Mouse (Mus musculus): ENCODE measurements around the gene Mrpl43. TPM values are rescaled to one million over a fixed set of nuclear protein-coding genes. Genes with fewer than 3 reads are reported as not detected.

The Mrpl43 gene
- total RNA-seq, 2 experiments from 2014 or later, result 25.2 to 44.8 TPM

DNA sequence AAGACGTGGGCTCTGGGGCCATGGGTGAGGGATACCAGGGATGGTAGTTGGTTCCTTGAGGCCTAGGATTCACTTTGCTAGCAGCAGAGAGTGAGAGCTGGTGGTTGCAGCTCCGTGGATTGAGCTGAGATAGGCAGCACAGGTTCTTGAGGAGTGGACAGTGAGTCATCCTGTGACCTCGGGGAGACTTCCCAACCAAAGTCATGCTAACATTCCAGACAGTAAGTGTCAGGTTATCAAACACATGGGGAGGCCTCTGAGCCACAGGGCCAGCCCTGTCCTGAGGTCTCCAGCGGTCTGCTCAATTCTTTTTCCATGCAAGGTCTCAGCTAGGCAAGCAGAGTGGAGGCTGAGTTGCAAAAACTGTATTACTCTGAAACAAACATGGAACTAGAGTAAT is 4.4 kb upstream of the Mrpl43 start:
- ATAC-seq (replicated peaks; ENCODE audit: poor library complexity), result no peak

DNA sequence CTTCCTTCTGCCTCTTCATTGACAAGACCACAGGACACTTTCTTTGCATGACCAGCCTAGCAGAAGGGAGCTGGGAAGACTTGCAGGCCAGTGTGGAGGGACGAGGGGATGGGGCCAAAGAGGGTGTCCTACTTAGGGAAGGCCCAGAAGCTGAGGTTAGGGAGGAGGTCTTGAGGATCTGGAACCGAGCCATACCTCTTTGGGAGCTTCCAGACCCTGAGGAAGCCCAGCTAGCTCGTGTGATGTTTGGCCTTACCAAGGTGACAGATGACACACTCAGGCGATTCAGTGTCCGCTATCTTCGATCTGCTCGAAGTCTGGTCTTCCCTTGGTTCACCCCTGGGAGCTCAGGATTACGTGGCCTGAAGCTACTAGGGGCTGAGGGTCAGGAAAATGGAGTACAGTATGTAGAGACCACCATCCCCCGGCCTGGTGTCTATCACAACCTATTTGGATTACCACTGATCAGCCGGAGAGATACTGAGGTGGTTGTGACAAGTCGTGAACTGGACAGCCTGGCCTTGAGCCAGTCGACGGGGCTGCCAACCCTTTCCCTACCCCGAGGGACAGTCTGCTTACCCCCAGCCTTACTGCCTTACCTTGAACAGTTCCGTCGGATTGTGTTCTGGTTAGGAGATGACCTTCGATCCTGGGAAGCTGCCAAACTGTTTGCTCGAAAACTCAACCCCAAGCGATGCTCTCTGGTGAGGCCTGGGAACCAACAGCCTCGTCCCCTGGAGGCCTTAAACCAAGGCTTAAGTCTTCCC is 1.4 kb upstream of the Mrpl43 start:
- ATAC-seq (replicated peaks; ENCODE audit: poor library complexity), result no peak

DNA sequence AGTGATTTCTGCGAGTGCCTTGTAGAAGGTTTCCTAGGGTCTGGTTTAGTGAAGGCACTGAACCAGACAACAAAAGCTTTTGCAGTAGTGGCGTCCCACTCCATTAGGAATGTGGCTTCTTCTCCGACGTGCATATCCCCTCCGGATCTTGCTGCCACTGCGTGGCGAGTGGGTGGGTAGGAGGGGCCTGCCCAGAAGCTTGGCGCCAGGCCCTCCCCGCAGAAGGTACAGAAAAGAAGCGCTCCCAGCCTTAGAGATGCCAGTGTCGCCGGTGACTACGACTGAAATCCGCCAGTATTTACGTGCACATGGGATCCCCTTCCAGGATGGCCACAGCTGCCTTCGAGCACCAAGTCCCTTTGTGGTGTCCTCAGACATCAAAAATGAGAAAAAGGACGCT is 779 bp upstream of the Mrpl43 start:
- no peak for ATAC-seq (replicated peaks; ENCODE audit: poor library complexity)

DNA sequence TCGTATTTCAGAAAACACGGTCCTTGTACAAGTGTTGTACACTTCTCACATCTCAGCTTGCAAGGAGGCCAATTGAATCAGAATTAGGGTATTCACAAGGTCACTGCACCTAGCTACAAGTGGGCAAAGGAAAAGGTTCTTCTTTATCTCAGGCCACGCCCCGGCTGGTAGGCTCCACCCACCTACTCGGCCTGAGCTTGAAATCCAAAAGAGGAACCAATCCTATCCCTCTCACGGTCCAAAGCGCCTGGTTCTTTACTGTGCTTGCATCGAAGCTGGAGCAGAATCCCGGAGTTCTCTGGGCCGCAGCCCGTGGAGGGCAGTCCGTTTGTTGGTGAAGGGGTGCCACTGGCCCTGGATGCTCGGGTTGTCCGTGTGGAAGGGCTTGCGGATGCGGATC is 798 bp downstream of the Mrpl43 start, which contains the start of gene Twnk:
Twnk (plus strand) TSS at position 220 of the 400 bp plus-strand sequence.
- ATAC-seq (replicated peaks; ENCODE audit: poor library complexity), result peak; percentile 69

GRCm38 (mm10) chr19:45003740-45004516 is 2.3 kb downstream of the Mrpl43 start:
- ATAC-seq (replicated peaks; ENCODE audit: poor library complexity), result no peak

GRCm38 (mm10) chr19:45002301-45002700 is 3.9 kb downstream of the Mrpl43 start:
- no peak for ATAC-seq (replicated peaks; ENCODE audit: poor library complexity)

GRCm38 (mm10) chr19:44999647-45000046 is 6.6 kb downstream of the Mrpl43 start:
- no peak for ATAC-seq (replicated peaks; ENCODE audit: poor library complexity)

DNA sequence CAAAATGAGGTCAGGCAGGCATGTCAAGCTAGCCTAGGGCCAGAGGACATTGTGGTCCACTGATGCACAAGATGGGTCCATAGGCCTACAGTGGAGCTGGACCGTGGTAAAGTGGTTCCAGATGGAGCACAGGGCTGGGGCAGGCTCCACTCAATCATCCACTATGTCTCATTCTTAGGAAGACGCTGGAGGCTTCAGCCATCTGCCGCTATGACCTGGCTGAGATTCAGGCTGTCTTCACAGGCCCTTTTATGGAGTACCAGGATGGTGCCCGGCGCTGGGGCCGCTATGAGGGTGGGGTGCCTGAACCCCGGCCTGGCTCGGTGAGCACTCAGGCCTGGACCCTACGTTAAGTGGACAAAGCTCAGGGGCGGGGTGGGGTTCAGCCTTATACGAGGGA is 8.5 kb downstream of the Mrpl43 start:
- ATAC-seq (replicated peaks; ENCODE audit: poor library complexity), result no peak

DNA sequence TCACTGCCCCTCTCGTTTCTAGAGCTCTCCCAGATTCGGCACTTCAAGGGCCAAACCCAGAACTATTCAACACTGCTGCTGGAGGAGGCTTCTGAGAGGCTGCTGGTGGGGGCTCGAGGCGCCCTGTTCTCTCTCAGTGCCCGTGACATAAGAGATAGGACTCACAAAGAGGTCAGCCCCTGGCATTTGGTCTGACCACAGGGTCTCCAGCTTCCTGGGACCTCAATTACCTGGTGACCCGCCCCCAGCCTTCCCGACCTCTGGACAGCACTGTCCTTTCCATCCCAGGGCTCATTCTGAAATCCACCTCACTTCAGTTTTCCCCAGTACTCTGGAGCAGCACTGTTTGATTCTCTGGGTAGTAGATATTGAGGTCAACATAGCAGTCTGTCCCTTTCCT is 13.5 kb downstream of the Mrpl43 start:
- no peak for ATAC-seq (replicated peaks; ENCODE audit: poor library complexity)

GRCm38 (mm10) chr19:44992246-44992645 is 14.0 kb downstream of the Mrpl43 start:
- no peak for ATAC-seq (replicated peaks; ENCODE audit: poor library complexity)

DNA sequence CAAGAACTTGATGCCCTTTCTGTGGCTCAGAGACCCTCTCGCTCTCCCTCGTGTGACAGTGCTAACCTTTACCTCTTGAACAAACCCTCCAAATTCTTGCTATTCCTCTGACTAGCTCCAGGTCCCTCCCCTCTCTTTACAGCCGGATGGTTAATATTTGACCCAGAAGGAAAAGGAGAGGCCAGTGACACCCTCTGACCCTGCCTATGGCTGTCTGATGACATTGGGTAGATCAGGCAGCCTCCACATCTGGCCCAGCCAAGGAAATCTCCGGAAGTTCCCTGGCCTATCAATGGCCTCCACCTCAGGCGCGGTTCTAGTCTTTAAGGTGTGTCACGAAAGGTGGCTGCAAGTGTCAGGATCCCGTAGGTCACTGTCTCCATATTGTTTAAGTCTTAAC is 15.2 kb downstream of the Mrpl43 start:
- ATAC-seq (replicated peaks; ENCODE audit: poor library complexity), result no peak

GRCm38 (mm10) chr19:44989567-44990495 is 16.4 kb downstream of the Mrpl43 start:
- ATAC-seq (replicated peaks; ENCODE audit: poor library complexity), result no peak

- 0 out of 2 replicates have a peak, but pooled peaks have one; percentile 29 for ATAC-seq (replicated peaks; ENCODE audit: poor library complexity)
Measured at GRCm38 (mm10) chr19:44988831-44989566, 17.2 kb downstream of the Mrpl43 start, which contains the start of gene Sema4g. Gene Sema4g (plus strand): TSS chr19:44989101.

- no peak for ATAC-seq (replicated peaks; ENCODE audit: poor library complexity)
Measured at GRCm38 (mm10) chr19:44988321-44988720, 17.9 kb downstream of the Mrpl43 start.

GRCm38 (mm10) chr19:44987851-44988250 is 18.4 kb downstream of the Mrpl43 start:
- ATAC-seq (replicated peaks; ENCODE audit: poor library complexity), result no peak

GRCm38 (mm10) chr19:44987004-44987403 is 19.2 kb downstream of the Mrpl43 start:
- no peak for ATAC-seq (replicated peaks; ENCODE audit: poor library complexity)

DNA sequence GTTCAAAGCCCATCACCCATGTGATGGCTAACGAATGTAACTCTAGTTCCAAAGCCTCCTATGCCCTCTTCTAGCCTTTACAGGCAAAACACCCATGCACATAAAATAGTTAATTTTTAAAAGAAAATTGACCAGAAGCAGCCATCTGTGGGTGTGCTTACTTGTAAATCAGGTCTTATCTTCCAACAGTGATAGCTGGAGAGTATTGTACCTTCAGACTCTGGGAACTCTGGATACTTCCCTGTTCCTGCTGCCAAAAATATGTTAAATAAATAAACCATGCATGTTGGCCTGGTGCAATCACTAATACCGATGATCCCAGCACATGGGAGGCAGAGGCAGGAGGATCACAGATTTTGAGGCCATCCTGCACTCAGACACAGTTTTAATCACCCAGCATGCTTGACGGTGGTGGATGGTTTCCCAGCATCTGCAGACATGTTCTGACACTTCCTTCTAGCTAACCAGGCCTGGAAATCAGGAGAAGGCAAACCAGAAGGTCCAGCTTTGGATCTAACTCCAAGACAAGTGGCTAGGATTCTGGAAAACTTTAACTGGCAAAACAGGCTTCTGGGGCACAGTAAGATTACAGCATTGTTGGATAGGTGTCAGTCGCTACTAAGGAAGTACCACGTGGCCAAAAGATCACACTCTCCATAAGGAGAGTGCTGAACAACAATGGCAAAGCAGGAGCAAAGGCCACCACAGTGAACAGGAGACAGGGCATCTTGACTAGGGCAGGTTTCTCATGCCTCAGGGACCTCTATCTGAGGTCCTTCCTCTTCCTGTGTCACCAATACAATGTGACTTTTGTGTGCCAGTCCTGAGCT is 20.9 kb downstream of the Mrpl43 start:
- ATAC-seq (replicated peaks; ENCODE audit: poor library complexity), result no peak

DNA sequence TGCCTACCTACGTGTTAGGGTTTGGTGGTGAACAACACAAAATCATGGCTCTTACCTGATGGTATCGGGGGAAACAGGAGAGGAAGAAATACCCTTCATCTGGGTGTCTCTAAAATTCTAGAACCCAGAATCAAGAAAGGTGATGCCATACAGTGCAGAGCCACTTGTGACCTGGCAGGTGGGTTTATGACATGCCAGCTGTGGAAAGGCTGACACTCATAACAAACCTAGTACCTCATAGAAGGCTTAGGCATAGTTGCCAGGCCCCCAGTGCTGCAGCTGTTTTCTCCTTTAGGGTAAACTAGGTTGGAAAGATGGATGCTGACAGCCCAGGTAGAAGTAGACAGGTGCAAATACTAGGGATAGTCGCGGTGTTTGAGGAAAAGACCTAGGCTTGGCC is 21.8 kb downstream of the Mrpl43 start:
- ATAC-seq (replicated peaks; ENCODE audit: poor library complexity), result no peak

DNA sequence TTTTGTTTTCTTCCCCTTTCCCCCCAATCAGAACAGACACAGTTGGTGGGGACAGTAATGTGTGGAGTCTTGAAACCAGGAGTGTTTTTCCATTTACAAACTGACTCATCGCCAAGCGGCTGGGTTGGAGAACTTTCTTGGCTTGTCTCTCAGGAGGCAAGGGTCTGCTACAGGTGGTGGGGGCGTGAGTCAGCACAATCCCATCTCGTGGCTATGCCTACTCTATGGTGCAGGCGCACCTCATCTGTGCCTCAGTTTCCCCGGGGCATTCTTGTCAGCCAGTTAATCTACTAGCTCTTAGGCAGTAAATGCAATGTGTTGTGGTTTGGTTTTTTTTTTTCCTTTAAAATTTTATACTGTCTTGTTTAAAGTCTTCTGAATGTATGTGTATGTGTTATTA is 22.9 kb downstream of the Mrpl43 start:
- no peak for ATAC-seq (replicated peaks; ENCODE audit: poor library complexity)
